Mouse (Mus musculus) cerebellum, adult 9-10 months (tissue): Measurements from ENCODE around the gene Krtap19-2.

Experiments
- DNase-seq: peaks from one replicate; pipeline ENCODE4 v3.0.0; 2022

Gene Krtap19-2

DNA sequence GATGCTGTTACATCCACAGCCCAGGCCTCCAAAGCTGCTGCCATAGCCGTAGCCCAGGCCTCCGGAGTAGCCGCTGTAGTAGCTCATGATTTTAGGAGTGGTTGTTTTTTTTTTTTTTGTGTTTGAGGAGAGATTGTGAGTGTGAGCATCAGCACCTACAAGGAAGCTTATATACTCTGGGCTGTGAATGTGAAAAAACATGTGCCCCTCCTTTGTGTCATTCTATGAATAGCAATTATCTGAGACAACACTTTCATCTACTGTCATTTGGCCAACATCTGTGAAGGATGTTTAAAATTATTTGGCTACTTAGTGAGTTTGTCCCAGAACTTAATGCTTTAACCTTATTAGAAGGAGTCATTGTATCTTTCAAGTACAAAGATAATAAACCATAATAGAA is at the start of gene Krtap19-2:
Krtap19-2 (minus strand) TSS at position 101 of the 400 bp plus-strand sequence.
- DNase-seq, result no peak

DNA sequence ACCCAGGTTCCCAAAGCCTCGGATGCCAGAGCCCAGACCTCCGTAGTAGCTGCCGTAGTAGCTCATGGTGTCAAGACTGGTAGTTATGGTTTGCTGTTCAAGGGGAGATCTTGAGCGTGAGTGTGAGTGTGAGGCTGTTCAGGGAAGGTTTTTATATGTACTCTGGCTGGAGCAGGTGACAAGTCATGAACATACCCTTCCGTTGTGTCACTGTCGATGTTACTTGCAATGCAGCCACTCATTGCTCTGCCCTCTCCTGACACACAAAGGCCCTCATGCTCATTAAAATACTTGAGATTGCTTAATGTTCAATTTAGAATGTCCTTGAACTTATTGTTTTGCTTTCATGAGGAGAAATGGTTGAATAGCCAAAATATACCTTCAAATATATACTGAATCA is 22.3 kb upstream of the Krtap19-2 start, which contains the start of gene Krtap19-5:
Krtap19-5 (minus strand) TSS at position 101 of the 400 bp plus-strand sequence.
- DNase-seq, result no peak

DNA sequence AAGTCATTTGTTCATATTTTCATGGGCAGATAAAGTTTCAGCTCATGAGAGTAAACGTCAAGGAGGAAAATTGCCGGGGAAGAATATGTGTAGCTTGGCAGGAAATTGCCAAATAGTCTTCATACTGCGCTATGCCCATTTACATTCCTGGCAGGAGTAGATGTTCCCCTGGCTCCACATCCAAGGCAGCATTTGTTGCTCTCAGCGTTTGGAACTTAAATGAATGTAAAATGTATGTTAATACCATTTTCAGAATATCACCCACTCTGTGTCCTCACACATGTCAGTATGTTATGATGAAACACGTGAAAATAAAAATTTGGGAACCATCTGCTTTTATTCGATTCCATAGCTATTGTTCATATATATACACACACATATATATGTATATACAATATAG is 12.8 kb upstream of the Krtap19-2 start:
- DNase-seq, result no peak

DNA sequence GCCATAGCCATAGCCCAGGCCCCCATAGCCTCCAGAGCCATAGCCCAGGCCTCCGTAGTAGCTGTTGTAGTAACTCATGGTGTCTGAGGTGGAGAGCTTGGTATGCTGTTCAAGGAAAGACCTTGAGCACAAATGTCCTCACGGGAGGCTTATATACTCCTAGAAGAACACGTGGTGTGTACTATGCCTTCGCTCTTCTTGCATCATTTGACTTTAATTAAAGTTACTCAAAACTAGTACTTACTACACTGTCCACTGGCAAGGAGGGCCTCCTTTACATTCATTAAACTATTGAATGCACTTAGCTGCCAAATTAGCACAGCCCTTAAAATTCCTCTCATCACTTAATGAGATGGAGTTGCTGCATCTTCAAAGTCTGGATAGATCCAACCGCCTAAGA is 10.9 kb upstream of the Krtap19-2 start, which contains the start of gene Krtap19-4:
Krtap19-4 (minus strand) TSS at position 101 of the 400 bp plus-strand sequence.
- DNase-seq, result no peak

GRCm38 (mm10) chr16:88877938-88878337 is 3.9 kb upstream of the Krtap19-2 start, which contains the start of gene Krtap19-3:
Gene Krtap19-3 (minus strand): TSS chr16:88878038.
- no peak for DNase-seq

DNA sequence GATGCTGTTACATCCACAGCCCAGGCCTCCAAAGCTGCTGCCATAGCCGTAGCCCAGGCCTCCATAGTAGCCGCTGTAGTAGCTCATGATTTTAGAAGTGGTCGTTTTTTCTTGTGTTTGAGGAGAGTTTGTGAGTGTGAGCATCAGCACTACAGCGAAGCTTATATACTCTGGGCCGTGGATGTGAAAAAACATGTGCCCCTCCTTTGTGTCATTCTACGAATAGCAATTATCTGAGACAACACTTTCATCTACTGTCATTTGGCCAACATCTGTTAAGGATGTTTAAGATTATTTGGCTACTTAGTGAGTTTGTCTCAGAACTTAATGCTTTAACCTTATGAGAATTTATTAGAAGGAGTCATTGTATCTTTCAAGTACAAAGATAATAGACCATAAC is 4.8 kb downstream of the Krtap19-2 start, which contains the start of gene Krtap19-1:
Krtap19-1 (minus strand) TSS at position 101 of the 400 bp plus-strand sequence.
- DNase-seq, result no peak

- no peak for DNase-seq
Measured at GRCm38 (mm10) chr16:88864887-88865407, 9.1 kb downstream of the Krtap19-2 start.

DNA sequence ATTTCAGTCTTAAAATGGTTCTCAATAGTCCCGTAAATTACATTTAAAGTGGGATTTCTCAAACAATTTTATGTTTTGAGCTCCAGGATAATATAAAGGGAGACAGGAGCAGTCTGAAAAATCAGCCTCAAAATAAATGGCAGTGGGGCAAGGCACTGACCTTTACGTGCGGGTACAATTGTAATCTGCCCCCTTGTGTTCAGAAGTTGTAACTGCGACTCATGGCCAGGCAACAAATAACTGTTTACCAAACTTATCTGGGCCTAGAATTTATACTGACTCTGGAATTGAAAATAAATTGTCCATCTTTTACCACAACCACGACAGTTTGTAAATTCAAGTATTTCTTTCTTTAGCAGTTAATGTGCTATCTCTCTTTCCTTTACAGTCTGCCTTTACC is 22.6 kb downstream of the Krtap19-2 start:
- DNase-seq, result peak; percentile 1

GRCm38 (mm10) chr16:88848558-88848957 is 25.5 kb downstream of the Krtap19-2 start:
- DNase-seq, result no peak

DNA sequence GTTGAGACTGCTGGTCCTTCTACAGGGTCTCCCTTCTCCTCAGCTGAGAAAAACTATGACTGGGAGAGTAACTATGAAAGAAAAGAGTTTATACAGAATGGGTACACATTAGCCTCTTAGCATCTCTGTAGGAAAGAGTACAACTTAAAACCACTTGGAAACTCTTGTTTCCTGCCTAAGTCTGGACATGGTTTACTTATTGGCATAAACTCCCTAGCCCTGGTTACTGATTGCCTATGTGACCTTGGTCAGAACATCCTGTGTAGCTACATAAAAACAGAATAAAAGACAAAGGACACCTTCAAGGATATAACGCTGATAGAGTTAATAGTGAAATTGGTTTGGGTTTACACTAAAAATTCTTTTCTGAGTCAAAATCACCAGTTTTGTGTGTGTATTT is 26.7 kb downstream of the Krtap19-2 start:
- no peak for DNase-seq

DNA sequence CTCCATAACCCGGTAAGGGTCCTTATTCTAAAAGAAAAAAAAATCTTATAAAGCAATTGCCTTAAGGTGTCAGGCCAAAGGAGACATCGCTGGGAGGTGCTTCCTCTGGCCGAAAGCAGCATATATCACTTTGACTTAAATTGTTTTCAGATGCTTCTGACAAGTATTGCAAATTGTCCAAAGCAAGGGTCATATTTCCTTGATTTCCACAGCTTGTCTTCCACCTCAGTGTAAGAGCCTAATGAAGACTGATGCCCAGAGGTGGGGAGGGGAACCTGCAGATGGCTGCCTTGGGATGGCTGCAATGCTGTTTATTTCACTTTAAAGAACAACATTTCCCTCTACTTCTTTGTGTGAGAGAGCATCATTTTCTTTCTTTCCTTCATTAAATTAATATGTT is 47.1 kb downstream of the Krtap19-2 start:
- DNase-seq, result no peak

DNA sequence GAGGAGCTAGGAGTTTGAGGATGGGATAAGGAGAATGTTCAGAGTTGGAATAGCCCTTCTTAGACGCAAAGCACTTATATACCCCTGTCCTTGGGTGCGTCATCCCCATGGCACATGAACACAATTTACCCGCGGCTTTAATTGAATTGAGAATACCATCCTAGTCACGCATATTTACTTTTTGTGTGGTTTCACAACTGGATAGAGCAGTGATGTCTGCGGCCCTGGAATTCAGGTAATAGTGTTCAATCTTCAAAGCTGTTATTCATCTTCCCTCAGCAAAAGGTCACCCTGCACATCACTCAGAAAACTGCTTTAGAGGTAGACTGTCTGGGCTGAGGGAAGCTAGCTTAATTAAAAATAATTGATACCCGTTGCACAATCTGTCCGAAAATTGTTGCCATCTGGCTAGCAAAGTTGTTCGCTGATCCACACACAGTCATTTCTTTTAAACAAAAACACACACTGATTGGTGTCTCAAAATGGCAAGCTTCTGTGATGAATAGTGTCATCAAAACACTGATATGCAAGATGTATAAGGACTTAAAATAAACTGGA is 47.9 kb downstream of the Krtap19-2 start, which contains the start of gene Krtap14:
Krtap14 (minus strand) TSS at position 51 of the 558 bp plus-strand sequence.
- DNase-seq, result no peak

DNA sequence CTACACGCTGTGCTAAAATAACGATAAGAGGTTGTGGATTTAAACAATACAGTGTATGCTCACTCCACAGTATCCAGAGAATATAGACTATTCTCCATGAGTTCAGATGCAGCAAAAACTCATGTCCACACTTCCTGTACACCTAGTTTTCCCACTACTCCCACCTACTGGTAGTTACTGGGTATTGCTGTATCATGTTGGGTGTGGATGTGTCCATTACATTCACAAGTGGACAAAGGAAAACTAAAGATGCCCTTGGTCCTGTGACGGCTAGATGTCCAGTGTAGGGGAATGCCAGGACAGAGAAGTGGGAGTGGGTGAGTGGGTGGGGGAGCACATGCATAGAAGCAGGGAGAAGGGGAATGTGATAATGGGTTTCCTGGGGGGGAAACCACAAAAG is 50.3 kb downstream of the Krtap19-2 start:
- DNase-seq, result peak; percentile 22
